Mouse (Mus musculus): ENCODE measurements around the gene Pdxp.

Gene Pdxp

DNA sequence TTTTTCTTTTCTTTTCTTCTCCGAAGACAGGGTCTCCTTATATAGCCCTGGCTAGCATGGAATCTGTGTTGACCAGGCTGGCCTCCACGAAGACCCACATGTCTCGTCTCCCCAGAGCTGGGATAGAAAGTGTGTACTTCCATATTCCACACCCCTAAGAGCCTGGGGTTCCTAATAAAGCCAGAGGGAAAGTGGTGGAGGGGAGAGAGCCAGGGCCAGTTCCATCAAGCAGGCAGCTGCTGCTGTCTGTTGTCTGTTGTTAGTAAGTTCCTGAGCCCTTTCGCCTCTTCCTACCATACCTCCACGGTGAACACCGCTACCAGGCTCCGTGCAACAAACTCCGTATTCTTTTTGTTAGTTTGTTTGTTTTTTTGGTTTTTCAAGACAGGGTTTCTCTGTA lies 14.8 kb downstream of the Pdxp start:
- no peak for DNase-seq

DNA sequence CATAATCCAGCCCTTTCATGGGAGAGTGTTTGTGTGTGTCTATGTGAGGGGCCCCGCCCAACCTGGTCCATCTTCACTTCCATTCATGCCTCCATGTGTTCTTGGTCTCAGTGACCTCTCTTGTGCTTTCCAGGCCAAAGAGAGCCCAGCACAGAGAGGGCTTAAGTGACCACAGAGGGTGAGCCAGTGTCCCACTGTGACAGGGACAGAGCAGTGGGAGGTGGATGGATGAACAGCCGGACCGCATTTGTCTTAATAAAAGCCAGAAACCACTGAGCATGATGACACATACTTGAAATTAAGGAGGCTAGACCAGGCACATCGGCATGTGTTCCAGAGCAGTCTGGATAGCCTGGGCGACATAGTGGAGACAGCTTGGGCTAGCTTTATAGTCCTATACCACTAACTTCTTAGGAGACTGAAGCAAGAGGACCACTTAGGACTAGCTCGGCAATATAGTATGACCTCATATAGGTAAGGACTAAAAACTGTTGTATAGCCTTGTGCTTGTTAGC lies 16.5 kb downstream of the Pdxp start:
- no peak for DNase-seq

DNA sequence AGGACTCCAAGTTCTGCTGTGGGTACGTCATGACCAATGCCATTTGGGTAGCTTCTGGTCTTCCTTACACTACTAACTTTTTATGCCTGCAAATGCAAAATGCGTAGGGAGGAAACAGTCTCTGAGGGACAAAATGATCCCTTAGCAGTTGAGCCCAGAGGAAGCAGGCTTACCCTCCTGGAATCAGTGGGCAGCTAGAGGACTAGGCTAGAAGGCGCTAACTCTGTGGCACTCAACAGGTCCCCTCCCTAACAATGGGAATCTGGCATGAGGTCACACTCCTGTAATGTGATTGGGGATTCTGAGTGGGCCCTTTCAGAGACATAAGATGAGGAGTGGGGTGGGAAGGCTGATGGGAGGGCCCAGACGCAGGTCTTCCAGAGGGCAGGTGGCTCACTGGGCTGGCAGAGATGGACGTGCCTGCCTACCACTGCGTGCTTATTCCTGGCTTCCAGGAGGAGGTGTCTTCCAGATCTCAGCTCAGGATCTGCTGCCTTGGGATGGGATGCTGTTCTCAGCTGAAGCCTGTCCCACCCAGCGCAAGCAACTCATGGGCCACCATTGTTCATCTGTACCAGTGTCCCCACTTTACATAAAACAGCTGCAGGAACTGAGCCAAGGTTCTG lies 17.2 kb downstream of the Pdxp start:
- DNase-seq, result no peak

DNA sequence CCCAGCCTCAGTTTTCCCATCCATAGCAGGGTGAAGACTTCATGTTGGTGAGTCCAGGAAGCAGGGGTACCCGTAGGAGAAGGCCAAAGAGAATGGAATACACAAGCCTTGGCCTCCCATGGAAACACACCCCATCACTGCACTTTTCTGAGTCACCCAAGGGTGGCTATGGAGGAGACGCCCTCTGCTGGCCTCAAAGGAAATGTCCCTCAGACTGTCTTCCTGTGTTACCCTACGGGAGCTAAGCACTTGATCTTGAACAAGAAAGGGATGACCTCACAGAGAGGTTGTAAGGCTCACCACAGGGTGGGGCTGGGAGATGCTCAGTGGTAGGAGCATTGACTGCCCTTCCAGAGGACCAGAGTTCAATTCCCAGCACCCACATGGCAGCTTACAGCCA lies 17.9 kb downstream of the Pdxp start:
- DNase-seq, result peak; percentile 55

DNA sequence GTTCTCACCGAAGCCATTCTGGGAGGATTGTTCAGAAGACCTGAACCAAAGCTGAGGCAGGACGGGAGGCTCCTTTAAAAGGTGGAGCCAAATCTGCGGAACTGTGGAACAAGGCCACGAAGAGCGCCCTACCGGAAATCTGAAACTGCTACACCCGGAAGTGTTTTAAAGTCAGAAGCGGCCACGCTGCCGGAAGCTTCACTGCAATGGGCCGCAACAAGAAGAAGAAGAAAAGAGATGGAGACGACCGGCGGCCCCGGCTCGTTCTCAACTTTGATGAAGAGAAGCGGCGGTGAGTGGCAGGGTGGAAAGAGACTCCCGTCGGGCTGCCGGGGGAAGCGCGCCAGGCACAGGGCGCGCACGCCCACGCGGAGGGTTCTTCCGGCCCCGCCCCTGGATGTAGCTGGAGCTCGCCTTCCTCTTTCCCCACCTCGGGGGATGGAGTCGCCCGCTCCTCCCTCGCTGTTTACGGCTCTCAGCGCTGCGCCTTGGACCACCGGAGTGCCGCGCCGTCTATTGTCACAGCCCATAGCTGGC lies 21.1 kb downstream of the Pdxp start, which contains the start of gene Nol12:
Nol12 (plus strand) TSS at position 150 of the 537 bp plus-strand sequence.
- DNase-seq, result peak; percentile 89

DNA sequence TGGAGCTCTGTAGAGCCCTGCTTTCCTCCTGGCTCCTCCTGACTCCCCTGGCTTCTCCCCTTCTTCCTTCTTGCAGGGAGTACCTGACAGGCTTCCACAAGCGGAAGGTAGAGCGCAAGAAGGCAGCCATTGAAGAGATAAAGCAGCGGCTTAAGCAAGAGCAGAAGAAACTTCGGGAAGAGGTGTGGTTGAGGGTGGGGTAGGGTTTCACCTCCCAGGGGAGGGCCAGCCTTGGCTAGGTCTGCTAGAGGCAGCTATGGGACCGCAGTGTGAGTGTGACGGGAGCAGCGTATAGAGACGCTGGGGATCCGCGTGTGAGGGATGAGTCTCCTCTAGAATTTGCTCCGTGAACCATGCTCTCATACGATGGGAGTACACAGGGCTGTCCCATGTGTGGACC lies 22.7 kb downstream of the Pdxp start:
- no peak for DNase-seq

DNA sequence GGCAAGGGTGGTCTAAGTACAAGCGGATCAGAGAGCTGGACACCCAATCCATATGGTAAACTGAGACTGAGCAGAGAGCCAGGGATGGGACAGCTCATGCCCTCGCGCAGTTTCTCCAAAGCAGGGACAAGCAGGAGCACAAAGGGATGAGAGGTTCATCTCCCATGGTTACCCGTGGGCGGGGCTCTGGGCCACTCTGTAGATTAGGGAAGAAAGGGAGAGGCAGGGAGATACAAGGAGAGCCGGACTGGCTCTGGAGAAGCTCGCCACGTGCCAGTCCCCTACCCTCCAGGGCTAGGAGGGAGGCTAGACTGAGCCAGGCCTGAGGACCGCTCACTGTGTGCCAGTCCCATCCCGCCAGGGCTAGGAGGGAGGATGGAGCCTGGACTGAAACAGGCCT lies 23.6 kb downstream of the Pdxp start:
- DNase-seq, result no peak

DNA sequence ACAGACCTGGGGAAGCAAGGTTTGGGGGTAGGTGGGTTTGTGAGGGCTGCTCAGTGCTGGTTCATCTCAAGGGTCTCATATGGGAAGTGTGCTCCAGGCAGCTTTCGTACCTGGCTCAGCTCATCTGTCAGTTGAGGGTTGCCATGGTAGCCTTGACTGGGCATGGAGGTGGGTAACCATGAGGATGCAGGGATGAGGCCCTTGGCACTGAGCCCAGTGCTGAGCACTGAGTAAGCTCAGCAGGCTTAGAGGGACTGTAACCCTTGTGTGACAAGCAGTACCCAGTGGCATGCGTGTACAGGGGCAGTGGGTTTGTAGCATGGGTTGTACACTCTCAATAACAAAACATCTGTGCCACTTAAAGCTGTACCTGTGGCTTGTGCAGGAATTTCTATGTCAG lies 24.2 kb downstream of the Pdxp start:
- DNase-seq, result no peak

DNA sequence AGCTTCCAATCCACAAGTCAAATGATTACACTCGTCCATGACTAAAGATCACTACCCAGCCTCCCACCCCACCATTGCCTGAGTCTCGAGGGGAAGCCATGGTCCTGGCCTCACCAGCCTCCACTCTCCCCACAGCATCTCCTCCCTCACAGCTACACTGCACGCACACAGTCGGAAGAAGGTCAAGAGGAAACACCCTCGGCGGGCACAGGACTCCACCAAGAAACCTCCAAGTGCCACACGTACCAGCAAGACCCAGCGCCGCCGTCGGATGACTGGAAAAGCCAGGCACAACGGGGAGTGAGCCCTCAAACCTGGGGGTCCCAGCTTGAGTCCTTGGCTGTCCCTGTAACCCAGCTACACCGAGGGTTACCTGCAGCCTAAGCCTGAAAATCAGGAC lies 26.6 kb downstream of the Pdxp start:
- DNase-seq, result no peak

DNA sequence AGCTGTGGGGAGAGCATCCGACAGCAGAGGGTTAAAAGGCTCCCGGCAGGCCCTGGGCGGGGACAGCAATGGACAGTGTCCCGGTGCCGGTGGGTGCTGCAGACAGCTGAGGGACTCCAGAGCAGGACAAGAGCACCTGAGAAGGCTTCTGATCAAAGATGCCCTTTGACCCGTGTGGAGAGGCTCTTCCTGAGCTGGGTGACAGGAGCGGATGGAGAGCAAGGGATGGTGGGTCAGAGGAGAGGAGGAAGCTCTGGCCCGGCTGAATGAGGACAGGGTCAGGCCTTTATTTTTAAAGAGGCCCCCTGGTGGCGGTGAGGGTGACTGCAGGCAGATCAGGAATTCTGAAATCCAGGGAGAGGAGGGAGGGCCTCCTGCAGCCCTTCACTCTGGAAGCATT lies 28.9 kb downstream of the Pdxp start:
- DNase-seq, result peak; percentile 87

DNA sequence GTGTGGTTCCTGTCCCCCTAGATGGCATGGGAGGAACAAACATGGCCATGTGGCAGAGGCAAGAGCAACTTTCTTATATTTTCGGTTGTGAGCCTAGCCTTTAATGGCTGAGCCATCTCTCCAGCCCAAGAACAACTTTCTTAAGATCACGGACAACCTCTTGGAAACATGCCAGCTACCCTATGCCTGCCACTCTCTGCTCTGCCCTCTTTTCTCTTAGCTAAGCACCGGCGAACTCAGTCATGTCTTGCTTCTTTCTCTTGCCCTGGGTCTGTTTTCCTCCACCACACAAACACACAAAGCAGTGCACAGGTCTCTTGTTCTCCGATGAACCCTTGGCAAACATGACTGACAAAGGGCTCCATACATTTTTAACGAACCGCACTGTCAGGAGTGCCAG lies 32.5 kb downstream of the Pdxp start:
- no peak for DNase-seq

DNA sequence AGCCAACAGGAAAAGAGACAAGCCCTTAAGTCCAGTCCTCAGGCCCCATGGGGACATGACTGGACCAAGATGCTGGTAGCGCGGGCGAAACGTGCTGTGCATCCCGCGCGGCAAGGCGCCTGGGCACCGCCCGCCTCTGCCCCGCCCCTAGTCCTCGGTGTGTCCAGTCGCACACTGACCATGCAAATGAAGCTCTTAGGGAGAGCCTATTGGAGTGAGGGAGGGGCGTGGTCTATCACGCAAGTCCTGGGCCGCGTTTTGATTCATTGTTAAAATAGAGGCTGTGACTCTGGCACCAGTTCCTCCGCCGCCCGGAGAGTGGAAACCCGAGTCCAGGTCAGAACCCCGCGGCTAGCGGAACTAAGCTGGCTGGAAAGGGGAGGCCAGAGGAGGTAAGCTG lies 33.9 kb downstream of the Pdxp start, which contains the start of gene Triobp:
Triobp (plus strand) TSS at position 68 of the 400 bp plus-strand sequence.
- peak; percentile 83 for DNase-seq

DNA sequence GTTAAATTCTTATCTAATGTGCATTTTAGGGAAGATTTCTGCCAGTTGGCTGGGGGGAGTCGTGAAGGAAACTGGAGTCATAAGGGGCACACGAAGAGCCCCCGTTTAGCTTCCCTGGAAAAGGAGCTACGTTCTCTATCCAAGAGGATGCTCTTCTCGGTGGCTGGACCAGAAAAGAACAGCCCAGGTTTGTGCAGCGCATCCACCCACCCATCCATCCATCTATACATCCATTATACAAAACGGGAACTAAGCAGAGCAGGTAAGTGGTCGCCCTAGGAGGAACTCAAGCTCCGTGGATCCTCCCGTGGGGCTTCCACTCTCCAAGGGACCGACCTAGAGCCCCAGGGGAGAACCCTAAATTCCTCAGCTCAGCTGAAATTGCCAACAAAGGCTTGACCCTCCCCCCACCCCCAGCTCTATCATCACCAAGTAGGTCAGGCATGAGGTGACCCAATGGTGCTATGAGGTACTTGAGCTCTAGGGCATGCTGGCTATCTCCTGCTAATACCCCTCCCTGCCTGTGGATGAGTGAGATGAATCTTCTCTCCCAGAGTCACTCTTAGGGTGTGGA lies 34.5 kb downstream of the Pdxp start:
- DNase-seq, result no peak

DNA sequence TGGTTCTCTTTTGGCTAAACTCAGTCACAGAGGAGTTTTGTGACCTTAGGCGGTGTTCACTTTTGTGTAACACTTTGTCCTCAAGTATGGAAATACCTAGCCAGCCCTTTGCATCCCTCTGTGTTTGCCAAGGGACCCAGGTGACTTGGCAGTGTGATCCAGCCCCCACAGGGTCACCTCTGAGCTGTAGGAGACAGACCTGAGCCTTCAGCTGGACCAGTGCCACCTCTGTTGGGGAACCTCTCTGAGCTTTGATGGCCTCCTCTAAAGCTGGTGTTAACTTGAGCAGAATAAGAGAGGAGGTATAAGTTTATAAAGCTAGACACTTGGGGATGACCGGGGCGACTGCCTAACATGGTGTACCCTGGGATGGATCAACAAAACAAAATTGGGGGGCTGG lies 35.2 kb downstream of the Pdxp start:
- DNase-seq, result no peak

DNA sequence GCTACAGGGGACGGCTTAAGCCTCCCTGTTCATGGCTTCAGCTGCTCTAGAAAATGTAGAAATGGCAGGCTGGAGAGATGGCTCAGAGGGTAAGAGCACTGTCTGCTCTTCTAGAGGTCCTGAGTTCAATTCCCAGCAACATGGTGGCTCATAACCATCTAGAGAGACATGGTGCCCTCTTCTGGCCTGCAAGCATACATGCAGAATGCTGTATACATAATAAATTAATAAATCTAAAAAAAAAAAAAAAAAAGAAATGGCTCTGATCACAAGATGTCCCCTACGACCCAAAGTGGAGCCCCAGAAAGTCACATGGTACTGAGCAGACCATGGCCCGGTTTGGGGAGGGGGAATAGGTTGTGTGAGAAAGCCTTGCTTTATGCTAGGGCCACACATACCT lies 41.9 kb downstream of the Pdxp start:
- no peak for DNase-seq

DNA sequence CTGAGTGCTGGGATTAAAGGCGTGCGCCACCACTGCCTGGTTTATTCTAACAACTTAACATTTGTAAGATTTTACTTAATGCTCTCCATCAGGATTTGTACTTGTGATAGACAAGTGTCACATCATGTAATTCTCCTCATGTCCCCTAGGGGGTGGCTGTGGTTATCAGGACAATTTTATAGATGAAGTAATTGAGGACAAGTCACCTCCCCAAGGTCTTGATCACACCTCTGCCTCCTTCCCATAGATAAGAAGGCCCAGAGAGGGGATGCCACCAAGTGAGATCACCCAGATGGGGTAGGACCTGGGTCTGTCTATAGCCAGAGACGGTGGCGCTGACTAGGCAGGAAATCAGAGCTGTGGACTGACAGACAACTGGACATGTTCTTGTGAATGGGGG lies 42.6 kb downstream of the Pdxp start:
- DNase-seq, result peak; percentile 12

DNA sequence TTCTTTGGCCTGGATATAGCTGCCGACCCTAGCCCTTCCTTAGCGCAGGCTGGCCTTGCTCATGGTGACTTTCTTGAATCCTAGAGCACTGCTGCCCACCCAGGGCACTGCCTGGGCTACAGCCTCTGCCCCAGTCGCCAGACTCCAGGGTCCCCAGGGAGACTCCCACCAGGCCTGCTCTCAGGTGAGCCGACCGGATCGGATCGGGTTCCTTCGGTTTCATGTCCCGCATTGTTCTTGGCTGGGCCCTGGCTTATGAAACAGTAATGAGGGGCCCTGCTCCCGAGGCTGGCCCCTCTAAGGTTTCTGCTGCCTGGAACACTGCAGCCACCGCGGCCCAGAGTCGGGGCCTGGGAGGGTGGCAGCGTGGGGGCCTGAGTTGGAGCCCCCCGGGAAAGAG lies 43.3 kb downstream of the Pdxp start:
- no peak for DNase-seq

DNA sequence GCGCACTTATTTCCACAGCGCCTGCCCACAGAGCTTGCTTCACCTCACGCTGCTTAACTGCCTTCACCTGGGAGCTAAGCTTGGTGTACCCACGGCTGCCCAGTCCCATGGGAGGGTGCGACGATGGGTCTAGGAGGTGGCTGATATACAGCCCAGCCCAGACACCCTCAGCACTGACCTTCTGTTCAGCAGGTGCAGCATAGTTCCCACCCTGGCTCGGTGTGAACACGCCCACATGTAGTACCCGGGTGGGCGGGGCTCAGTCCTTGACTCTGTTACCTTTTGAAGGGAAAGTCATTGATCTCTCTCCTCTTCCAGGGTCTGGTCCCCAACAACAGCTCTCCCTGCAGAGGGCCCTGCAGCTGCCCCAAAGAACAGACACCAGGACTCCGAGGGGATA lies 45.8 kb downstream of the Pdxp start:
- no peak for DNase-seq

DNA sequence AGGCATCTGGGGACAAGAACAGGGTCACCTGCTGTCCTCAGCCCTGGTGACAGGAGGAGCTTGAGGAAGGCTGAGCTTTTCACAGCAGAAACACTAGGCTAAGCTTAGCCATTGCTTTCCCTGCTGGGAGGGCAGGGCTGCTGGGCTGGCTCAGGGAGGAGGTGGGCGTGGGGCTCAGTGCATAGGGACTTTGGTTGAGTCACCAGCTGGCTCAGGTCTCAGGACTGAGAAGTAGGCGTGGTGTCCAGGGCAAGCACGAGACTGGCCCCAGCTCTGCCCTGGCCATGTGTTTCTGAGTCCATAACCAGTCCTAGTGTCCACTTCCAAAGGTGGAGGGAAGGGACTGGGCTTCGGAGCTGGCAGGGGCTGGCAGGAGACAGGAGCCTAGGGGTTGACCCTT lies 46.4 kb downstream of the Pdxp start:
- no peak for DNase-seq

DNA sequence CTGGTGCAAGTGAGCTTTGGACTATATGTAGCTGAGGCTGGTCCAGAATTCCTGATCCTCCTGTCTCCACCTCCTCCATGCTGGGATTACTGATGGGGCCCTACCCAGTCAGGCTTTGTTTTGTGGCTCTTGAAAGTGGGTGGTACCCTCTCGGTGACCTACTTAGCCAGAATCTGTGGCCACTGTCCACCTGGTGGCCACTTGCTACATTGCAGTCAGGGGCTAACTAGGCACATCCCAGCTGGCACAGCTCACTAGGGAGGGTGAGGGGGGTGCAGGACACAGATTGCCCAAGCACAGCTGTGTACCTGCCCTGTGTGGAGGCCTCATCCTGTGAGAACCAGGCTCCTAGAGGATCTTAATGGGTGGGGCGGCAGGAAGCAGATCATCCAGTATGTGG lies 49.2 kb downstream of the Pdxp start:
- DNase-seq, result peak; percentile 70
